Mouse (Mus musculus): ENCODE measurements at regions not wholly inside any gene's neighbourhood (a gene's known extent, or its start where the extent isn't known, plus 50 kb on each side); places are given as distances from the start of the nearest gene placed in this dataset.
A peak's percentile ranks its signal among the peaks of the same experiment; 100 is the strongest.

- DNase-seq (ENCODE audit: low read depth, low spot score): no peak
These were observed 190.3 kb upstream of the Ctso start for GRCm38 (mm10) chr3:81742124-81742523.

DNA sequence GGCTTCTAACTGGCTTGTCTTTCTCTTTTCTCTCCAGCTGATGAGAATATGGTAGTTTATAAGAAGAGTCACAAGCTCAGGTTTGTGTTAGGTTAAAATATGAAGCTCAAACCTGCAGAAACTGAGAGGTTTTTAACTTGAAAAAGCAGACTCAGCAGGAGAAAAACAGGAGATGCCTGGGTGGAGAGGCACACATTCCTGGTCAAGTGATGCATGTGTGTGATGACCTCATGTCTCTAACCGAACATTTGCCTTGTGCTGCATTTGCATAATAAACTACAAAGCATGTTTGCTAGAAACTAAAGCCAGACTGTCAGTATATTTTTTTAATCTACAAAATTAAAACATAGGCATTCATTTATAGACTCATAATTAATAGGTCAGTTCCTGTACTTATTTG, 182.2 kb upstream of the Ctso start:
- DNase-seq (ENCODE audit: low read depth, low spot score): no peak

DNA sequence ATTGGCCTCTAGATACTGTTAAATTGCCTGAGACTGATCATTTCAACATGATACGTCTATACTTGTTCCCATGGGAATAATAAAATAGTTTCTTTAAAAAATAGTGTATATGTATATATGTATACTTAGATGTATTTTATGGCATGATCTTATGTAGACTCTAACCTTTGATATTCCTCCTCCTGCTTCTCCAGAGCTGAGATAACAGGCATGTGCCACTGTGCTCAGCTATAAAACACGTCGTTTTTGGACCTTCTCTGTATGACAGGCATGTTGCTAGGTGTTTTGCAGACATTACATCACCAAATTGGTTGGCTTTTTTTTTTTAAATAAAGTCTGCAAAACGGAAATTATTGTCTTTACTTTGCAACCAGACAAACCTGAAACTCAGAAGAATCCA, 179.4 kb upstream of the Ctso start:
- DNase-seq (ENCODE audit: low read depth, low spot score): no peak

DNA sequence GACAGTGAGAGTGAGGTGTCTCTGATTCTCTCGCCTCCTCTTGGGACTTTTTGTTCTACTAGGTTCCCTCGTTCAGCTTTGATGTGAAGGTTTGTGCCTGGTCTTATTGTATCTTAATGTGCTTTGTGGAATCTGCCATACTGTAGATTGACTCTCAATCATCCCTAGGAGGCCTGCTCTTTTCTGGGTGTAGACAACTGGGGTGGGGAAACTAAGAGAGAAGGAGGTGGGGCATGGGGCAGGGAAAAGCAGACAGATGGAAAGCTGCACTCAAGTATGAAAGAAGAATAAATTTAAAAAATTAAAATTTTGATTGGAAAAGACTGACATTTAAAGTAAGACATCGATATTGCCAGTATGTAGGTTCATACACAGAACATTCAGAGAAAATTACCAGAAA, 172.0 kb upstream of the Ctso start:
- DNase-seq (ENCODE audit: low read depth, low spot score): no peak

- DNase-seq (ENCODE audit: low read depth, low spot score): peak; percentile 87
These were observed 171.5 kb upstream of the Ctso start for GRCm38 (mm10) chr3:81760914-81761313.

- no peak for DNase-seq (ENCODE audit: low read depth, low spot score)
These were observed 160.6 kb upstream of the Ctso start for GRCm38 (mm10) chr3:81771812-81772211.

DNA sequence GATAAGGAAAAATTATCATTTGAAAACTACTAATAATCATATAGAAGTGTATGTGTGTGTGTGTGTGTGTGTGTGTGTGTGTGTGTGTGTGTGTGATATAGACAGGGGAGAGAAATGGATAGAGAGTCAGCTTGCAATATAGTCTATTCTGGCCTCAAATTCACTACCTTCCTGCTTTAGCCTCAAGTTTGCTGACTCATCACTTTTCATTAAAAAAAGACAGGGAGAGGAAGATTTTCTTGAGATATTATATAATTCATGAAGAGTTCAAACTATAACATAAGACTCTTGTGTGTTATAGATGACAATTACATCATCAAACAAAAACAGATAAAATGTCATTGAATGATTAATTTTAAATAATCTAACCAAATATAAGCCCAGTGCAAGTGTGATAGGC, 159.4 kb upstream of the Ctso start:
- DNase-seq (ENCODE audit: low read depth, low spot score): no peak

DNA sequence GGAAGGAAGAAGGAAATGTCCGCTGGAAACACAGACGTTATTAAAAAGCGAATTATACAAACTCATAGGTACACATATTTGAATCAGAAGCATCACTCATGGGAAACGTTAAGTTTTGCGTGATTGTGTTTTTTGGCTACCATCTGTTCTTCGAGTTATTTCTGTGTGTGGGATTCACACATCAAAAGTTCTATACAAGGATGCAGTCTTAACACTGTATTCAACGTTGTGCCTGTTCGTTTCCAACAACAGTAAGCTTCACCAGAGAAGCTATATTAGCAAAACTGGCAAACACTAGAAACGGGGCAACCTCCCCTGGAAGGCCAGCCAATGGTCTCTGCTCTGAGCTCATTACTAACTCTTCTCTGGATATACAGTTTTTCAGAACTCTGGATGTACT, 150.3 kb upstream of the Ctso start:
- DNase-seq (ENCODE audit: low read depth, low spot score): no peak

- peak; percentile 60 for DNase-seq (ENCODE audit: low read depth, low spot score)
These were observed 149.4 kb upstream of the Ctso start for GRCm38 (mm10) chr3:81782921-81783541.

- no peak for DNase-seq (ENCODE audit: low read depth, low spot score)
These were observed 143.5 kb upstream of the Ctso start for GRCm38 (mm10) chr3:81788915-81789314.

GRCm38 (mm10) chr3:81789664-81790063, 142.7 kb upstream of the Ctso start:
- no peak for DNase-seq (ENCODE audit: low read depth, low spot score)

GRCm38 (mm10) chr3:81802096-81802495, 130.3 kb upstream of the Ctso start:
- no peak for DNase-seq (ENCODE audit: low read depth, low spot score)

DNA sequence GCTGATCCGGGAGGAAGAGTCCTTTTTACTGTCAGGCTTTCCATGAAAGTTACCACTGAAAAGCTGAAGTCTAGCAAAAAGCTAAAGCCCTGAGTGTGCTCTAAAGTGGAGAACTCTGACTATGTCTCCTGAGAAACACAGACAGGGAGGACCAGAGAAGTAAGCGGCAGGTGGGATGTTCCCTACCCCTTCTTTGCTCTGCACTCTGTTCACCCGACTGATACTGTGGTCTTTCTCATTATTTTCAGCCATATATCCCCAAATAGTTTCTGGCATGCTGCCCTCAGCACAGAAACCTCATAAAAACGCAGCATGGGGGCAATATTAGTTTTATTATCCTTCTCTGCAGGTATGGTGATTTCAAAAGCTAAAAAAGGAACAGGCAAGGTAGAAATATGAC, 126.7 kb upstream of the Ctso start:
- DNase-seq (ENCODE audit: low read depth, low spot score): no peak

GRCm38 (mm10) chr3:81809604-81810003, 122.8 kb upstream of the Ctso start:
- no peak for DNase-seq (ENCODE audit: low read depth, low spot score)

- no peak for DNase-seq (ENCODE audit: low read depth, low spot score)
These were observed 112.1 kb upstream of the Ctso start for GRCm38 (mm10) chr3:81820304-81820703.

- DNase-seq (ENCODE audit: low read depth, low spot score): no peak
These were observed 102.9 kb upstream of the Ctso start for GRCm38 (mm10) chr3:81829525-81829924.

DNA sequence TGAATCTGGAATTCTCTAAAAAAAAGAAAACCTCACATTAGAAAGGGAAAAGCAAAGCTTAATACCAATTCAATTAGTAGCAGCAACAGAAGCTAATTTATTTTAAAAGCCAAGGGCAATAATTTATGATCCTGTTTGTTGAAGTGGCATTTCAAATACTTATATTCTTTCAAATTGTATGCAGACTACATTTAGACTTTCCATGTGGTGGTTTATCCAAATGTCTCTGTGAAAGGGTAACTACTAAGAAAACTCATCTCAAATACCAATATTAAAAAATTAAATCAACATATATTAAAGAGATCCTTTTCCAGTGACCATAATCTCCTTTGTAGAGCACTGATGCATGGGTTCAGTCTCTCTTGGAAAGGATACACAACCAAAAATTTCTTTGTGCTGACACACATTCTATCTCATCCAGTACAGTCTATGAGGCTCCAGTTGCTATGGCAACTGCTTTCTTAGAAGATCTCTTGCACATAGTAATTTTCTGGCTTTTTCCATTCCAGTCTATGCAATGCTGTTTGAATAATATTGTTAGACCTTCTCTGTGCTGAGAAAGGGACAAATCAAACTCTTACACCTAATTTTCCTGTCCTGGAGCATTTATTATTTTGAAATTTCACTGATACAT, 102.3 kb upstream of the Ctso start:
- DNase-seq (ENCODE audit: low read depth, low spot score): no peak

DNA sequence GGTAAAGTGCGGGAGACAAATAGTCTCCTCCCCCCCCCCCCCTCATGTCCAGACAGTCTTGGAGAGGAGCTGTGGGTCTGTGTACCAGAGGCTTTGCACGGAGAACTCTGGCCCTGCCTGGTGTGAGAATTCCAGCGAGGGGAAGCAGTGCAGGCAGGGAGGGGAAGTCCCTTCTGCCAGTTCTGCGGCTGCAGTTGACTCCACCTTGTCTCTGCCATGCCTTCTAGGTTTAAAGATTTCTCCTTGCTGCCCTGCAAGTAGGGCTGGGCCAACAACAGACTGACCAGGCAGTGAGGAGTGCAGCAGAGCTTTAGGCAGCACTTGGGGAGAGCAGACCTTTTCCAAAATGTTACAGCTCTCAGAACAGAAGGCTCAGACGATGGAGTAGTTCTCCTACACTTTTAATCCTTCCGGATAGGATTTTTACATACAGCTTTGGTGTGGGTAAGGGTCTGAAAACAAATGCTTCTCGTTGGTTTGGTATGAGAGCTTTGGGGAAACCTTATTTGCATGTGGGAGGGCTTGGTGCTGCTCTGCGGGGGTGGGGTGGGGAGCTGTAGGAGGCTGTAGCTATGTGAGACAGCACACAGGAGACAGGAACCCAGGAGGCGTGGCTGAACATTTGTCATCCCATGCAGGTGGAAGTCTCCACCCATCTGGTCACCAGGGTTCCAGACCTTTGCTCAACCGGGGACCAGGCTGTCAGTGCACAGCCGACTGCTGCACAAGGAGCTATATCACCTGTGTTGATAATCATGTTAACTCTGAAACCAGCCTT, 96.8 kb upstream of the Ctso start:
- peak; percentile 80 for DNase-seq (ENCODE audit: low read depth, low spot score)

DNA sequence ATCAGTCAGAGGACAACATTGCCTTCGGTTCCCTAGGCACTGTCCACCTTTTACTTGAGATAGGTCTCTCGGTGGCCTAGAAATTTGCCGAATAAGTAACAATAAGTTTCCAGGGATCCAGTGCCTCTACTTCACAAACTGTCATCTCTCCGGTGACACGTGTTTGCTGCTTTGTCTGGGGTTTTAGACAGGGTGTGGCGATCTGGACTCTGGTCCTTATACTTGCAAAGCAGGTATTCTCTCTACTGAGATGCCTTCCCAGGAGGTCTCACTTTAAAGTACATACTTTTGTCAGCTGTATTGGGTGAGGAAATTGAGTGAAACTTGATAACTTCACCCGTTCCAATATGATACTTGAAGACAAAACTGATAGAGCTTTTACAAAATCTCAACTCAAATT, 95.9 kb upstream of the Ctso start:
- no peak for DNase-seq (ENCODE audit: low read depth, low spot score)

DNA sequence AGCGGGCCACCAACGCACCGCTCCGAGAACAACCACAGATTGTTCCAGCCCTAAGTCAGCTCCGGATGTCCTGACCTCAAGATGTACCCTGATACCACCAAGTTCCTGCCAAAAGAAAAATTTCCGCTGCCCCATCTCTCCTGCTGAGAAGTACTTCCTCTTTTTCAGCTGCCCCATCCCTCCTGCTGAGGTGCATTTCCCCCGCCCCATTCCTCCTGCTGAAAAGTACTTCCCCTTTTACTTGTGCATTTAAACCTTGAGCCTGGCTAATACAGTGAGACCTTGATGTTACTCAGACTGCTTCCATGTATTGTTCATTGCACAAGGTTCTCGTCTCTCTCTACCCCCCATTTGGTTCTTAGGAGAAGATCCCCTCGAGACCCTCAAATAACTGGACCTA, 94.3 kb upstream of the Ctso start:
- DNase-seq (ENCODE audit: low read depth, low spot score): peak; percentile 64

DNA sequence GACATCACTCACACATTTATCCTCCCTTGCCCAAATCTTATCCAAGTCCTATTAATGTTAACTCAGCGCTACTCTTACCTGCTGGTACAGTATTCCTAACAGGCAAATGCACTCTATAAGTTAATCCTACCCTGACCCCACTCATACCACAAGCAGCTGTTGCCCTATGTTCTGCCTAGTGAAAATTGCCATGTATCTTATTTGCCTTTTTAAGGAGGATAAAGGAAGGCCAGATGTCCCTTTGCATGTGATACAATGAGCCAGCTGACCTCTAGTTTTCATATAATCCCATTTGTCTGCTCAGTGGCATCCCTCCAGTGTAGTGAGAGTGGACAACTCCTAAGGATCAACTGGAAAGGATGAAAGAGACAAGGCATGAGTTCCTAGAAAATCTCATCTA, 67.9 kb upstream of the Ctso start:
- DNase-seq (ENCODE audit: low read depth, low spot score): no peak

Measured in A20 (cell line).